Mouse (Mus musculus) intestine, postnatal 0 days (tissue): ENCODE data around the gene Cdk9. TPM values are rescaled to one million over a fixed set of nuclear protein-coding genes. Genes with fewer than 3 reads are reported as not detected.

ENCODE experiments used
- ATAC-seq: fragments of 200-750 bp; cut with Nextera tagmentation; 2 replicates; pipeline ENCODE4 v1.8.0; 2017; ENCODE audit warnings: mild to moderate bottlenecking, moderate TSS enrichment, moderate library complexity
- H3K27ac ChIP-seq: fragments of 300-500 bp; sonication (generic); 2 replicates; pipeline ENCODE4 v1.5.1; 2014; ENCODE audit warnings: mild to moderate bottlenecking, low read depth, low read length, moderate library complexity
- H3K27me3 ChIP-seq: fragments of 300-500 bp; sonication (generic); replicated peaks from 2 replicates; pipeline ENCODE4 v1.6.1; 2014; ENCODE audit warnings: low read length, mixed read lengths; ENCODE audit not compliant: control insufficient read depth, insufficient read depth
- H3K36me3 ChIP-seq: fragments of 300-500 bp; sonication (generic); 2 replicates; pipeline ENCODE4 v1.6.1; 2014; ENCODE audit warnings: mild to moderate bottlenecking, moderate library complexity; ENCODE audit not compliant: control insufficient read depth, insufficient read depth
- H3K4me1 ChIP-seq: fragments of 300-500 bp; sonication (generic); replicated peaks from 2 replicates; pipeline ENCODE4 v1.6.1; 2014; ENCODE audit warnings: antibody characterized with exemption, low read length, mixed read lengths; ENCODE audit not compliant: control insufficient read depth, insufficient read depth
- H3K4me2 ChIP-seq: fragments of 300-500 bp; sonication (generic); replicated peaks from 2 replicates; pipeline ENCODE4 v1.6.1; 2014; ENCODE audit warnings: low read depth, mild to moderate bottlenecking, moderate library complexity
- H3K4me3 ChIP-seq: fragments of 300-500 bp; sonication (generic); 2 replicates; pipeline ENCODE4 v1.5.1; 2014; ENCODE audit warnings: low read depth, low read length
- H3K9ac ChIP-seq: fragments of 300-500 bp; sonication (generic); 2 replicates; pipeline ENCODE4 v1.6.1; 2014; ENCODE audit warnings: mild to moderate bottlenecking, low read depth, low read length
- H3K9me3 ChIP-seq: fragments of 300-500 bp; sonication (generic); 2 replicates; pipeline ENCODE4 v1.6.1; 2016; ENCODE audit warnings: mixed run types; ENCODE audit not compliant: control insufficient read depth
- CTCF ChIP-seq: sonication (generic); IDR thresholded peaks from 2 replicates; pipeline ENCODE4 v1.5.1; 2016; ENCODE audit warnings: low read depth, mild to moderate bottlenecking, control low read depth, antibody characterized with exemption, moderate library complexity
- WGBS: fragments of 180-500 bp; shearing (Covaris S2); extraction: QIAGEN DNeasy Blood & Tissue Kit; methylation state at CpG from one replicate; pipeline ENCODE4 v1.1.7; 2014; 5-methylcytosine and 5-hydroxymethylcytosine counted together
- polyA plus RNA-seq: library from polyadenylated mRNA; unstranded; fragments of >200 nt; fragmentation: Nextera tagmentation; extraction: Ambion mirVana; gene quantifications from 2 replicates; pipeline ENCODE4 v1.2.1, GENCODE M21; 2015

The Cdk9 gene
- polyA plus RNA-seq, 1 experiment from 2014 or later: 54.0 TPM

- Histone ChIP-seq H3K36me3 (no peaks in the 10 kb centered on the region), H3K4me3 (peak within 1 kb of the TSS; percentile 11; the same call in 1 of the 2 replicates), H3K4me1 (0 out of 2 replicates have a peak, but pooled peaks cover 3% of the 10 kb centered on the region), H3K9me3 (no peaks in the 10 kb centered on the region), H3K27ac (no peak within 1 kb of the TSS), H3K9ac (no peak within 1 kb of the TSS), H3K4me2 (peak within 1 kb of the TSS; percentile 39), H3K27me3 (no peaks in the 10 kb centered on the region)
- no peak for TF ChIP-seq CTCF
- no peak for ATAC-seq
- WGBS: 47% methylated on average over 8 of the region's 8 CpGs
Measured at GRCm38 (mm10) chr2:32720681-32721229, 7.9 kb upstream of the Cdk9 start, which contains the start of gene Sh2d3c. Sh2d3c (plus strand) TSS chr2:32721055.

- no peak overlapping the region for H3K27ac ChIP-seq
- no peak overlapping the region for H3K4me2 ChIP-seq
- H3K9ac ChIP-seq: no peak overlapping the region
- ATAC-seq: no peak
- no peak for TF ChIP-seq CTCF
- no peaks in the 10 kb centered on the region for H3K9me3 ChIP-seq
- 0 out of 2 replicates have a peak, but pooled peaks cover 3% of the 10 kb centered on the region for H3K4me1 ChIP-seq
- H3K27me3 ChIP-seq: no peaks in the 10 kb centered on the region
- WGBS: 92% methylated on average over 3 of the region's 3 CpGs
- no peak overlapping the region for H3K4me3 ChIP-seq
- no peaks in the 10 kb centered on the region for H3K36me3 ChIP-seq
Measured at GRCm38 (mm10) chr2:32720053-32720452, 7.2 kb upstream of the Cdk9 start.

- Histone ChIP-seq H3K36me3 (no peaks in the 10 kb centered on the region), H3K9me3 (no peaks in the 10 kb centered on the region), H3K4me2 (no peak overlapping the region), H3K27ac (no peak overlapping the region), H3K9ac (no peak overlapping the region), H3K4me1 (peaks cover 10% of the 10 kb centered on the region; the same call in 1 of the 2 replicates), H3K27me3 (no peaks in the 10 kb centered on the region), H3K4me3 (no peak overlapping the region)
- WGBS: 60% methylated on average over 9 of the region's 9 CpGs
- no peak for ATAC-seq
- TF ChIP-seq CTCF: no peak
Measured at GRCm38 (mm10) chr2:32718761-32719160, 5.9 kb upstream of the Cdk9 start.

GRCm38 (mm10) chr2:32714987-32715425 is 2.1 kb upstream of the Cdk9 start:
- Histone ChIP-seq H3K27me3 (no peaks in the 10 kb centered on the region), H3K4me1 (peaks cover 13% of the 10 kb centered on the region; the same call in 1 of the 2 replicates), H3K9ac (no peak overlapping the region), H3K36me3 (peaks cover 5% of the 10 kb centered on the region; the same call in 1 of the 2 replicates), H3K27ac (peak overlapping the region; percentile 80), H3K9me3 (no peaks in the 10 kb centered on the region), H3K4me2 (no peak overlapping the region), H3K4me3 (no peak overlapping the region)
- ATAC-seq: peak; percentile 23
- peak; percentile 31; the same call in 1 of the 2 replicates for TF ChIP-seq CTCF
- 35% methylated on average over 4 of the region's 4 CpGs for WGBS

GRCm38 (mm10) chr2:32714117-32714986 is 1.5 kb upstream of the Cdk9 start:
- no peak for ATAC-seq
- H3K4me2 ChIP-seq: 0 out of 2 replicates have a peak overlapping the region, but pooled peaks have one; percentile 74
- H3K9ac ChIP-seq: no peak overlapping the region

DNA sequence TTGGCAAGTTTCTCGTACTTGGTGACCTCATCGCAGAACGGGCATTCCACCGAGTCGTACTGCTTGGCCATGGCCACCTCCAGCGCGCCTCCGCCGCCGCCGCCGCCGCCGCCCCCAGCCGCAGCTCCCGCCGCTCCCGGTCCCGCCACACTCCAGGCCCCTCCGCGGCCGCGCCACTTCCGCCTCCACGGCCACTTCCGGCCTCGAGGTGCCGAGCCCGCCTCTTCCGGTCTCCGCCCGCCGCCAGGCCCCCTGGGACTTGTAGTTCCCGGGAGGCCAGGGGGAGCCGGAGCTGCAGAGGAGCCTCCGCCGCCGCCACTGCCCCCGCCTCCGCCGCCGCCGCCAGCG is 316 bp downstream of the Cdk9 start:
- H3K4me3 ChIP-seq: peak overlapping the region; percentile 89
- WGBS: under 1% methylated on average over 44 of the region's 44 CpGs

More at GRCm38 (mm10) chr2:32714117-32714986, 1.5 kb upstream of the Cdk9 start:
- no peaks in the 10 kb centered on the region for H3K27me3 ChIP-seq
- peaks cover 12% of the 10 kb centered on the region for H3K36me3 ChIP-seq
- no peak overlapping the region for H3K4me3 ChIP-seq
- H3K9me3 ChIP-seq: no peaks in the 10 kb centered on the region
- peak overlapping the region; percentile 80 for H3K27ac ChIP-seq
- 42% methylated on average over 11 of the region's 11 CpGs for WGBS
- peaks cover 13% of the 10 kb centered on the region; the same call in 1 of the 2 replicates for H3K4me1 ChIP-seq
- no peak for TF ChIP-seq CTCF

More for the DNA sequence above, 316 bp downstream of the Cdk9 start:
- peak overlapping the region; percentile 85 for H3K9ac ChIP-seq
- H3K4me1 ChIP-seq: peaks cover 13% of the 10 kb centered on the region; the same call in 1 of the 2 replicates
- H3K27ac ChIP-seq: peak overlapping the region; percentile 80
- peak; percentile 88 for ATAC-seq
- TF ChIP-seq CTCF: no peak
- peak overlapping the region; percentile 74 for H3K4me2 ChIP-seq
- no peaks in the 10 kb centered on the region for H3K27me3 ChIP-seq
- H3K9me3 ChIP-seq: no peaks in the 10 kb centered on the region
- H3K36me3 ChIP-seq: peaks cover 30% of the 10 kb centered on the region
